Mouse (Mus musculus) embryonic facial prominence, embryonic 12.5 days (tissue): ENCODE measurements at regions not wholly inside any gene's neighbourhood (a gene's known extent, or its start where the extent isn't known, plus 50 kb on each side); places are given as distances from the start of the nearest gene placed in this dataset.

ENCODE experiments used
- ATAC-seq: fragments of 200-750 bp; cut with Nextera tagmentation; 2 replicates; pipeline ENCODE4 v1.8.0; 2017; ENCODE audit not compliant: insufficient number of reproducible peaks, insufficient read depth, low FRiP score, low TSS enrichment
- H3K27ac ChIP-seq: fragments of 300-500 bp; sonication (generic); 2 replicates; pipeline ENCODE4 v1.5.1; 2016; ENCODE audit warnings: mild to moderate bottlenecking
- H3K27me3 ChIP-seq: fragments of 300-500 bp; sonication (generic); 2 replicates; pipeline ENCODE4 v1.6.1; 2016; ENCODE audit warnings: mild to moderate bottlenecking, moderate library complexity
- H3K36me3 ChIP-seq: fragments of 300-500 bp; sonication (generic); 2 replicates; pipeline ENCODE4 v1.6.1; 2016; ENCODE audit warnings: mild to moderate bottlenecking
- H3K4me1 ChIP-seq: fragments of 300-500 bp; sonication (generic); 2 replicates; pipeline ENCODE4 v1.6.1; 2016
- H3K4me2 ChIP-seq: fragments of 300-500 bp; sonication (generic); replicated peaks from 2 replicates; pipeline ENCODE4 v1.6.1; 2016; ENCODE audit warnings: mild to moderate bottlenecking, moderate library complexity
- H3K4me3 ChIP-seq: fragments of 300-500 bp; sonication (generic); 2 replicates; pipeline ENCODE4 v1.5.1; 2016; ENCODE audit warnings: mild to moderate bottlenecking
- H3K9ac ChIP-seq: fragments of 300-500 bp; sonication (generic); 2 replicates; pipeline ENCODE4 v1.6.1; 2016; ENCODE audit warnings: mild to moderate bottlenecking, moderate library complexity
- H3K9me3 ChIP-seq: fragments of 300-500 bp; sonication (generic); 2 replicates; pipeline ENCODE4 v1.6.1; 2016; ENCODE audit warnings: mild to moderate bottlenecking, moderate library complexity
- WGBS: fragments of 180-500 bp; shearing (Covaris S2); methylation state at CpG from one replicate; pipeline ENCODE4 v1.1.7; 2016; 5-methylcytosine and 5-hydroxymethylcytosine counted together

- Histone ChIP-seq H3K9ac (no peak overlapping the region), H3K9me3 (no peaks in the 10 kb centered on the region), H3K27ac (no peak overlapping the region), H3K27me3 (no peaks in the 10 kb centered on the region), H3K4me2 (no peak overlapping the region), H3K4me3 (no peak overlapping the region), H3K36me3 (no peaks in the 10 kb centered on the region), H3K4me1 (no peaks in the 10 kb centered on the region)
- WGBS, result 61% methylated on average over 2 of the region's 2 CpGs
- ATAC-seq, result no peak
Measured at GRCm38 (mm10) chr5:33548800-33549199, 80.6 kb downstream of the Fam53a start.

- Histone ChIP-seq H3K27me3 (peaks cover 48% of the 10 kb centered on the region), H3K9ac (no peak overlapping the region), H3K4me3 (no peak overlapping the region), H3K36me3 (no peaks in the 10 kb centered on the region), H3K27ac (no peak overlapping the region), H3K4me2 (no peak overlapping the region), H3K9me3 (no peaks in the 10 kb centered on the region), H3K4me1 (no peaks in the 10 kb centered on the region)
- ATAC-seq, result no peak
- WGBS, result 21% methylated on average over 5 of the region's 5 CpGs
Measured at GRCm38 (mm10) chr5:33543372-33543771, 86.1 kb downstream of the Fam53a start.

GRCm38 (mm10) chr5:33542643-33543042, 86.8 kb downstream of the Fam53a start:
- peaks cover 55% of the 10 kb centered on the region for H3K27me3 ChIP-seq
- no peak overlapping the region for H3K4me2 ChIP-seq
- no peaks in the 10 kb centered on the region for H3K9me3 ChIP-seq
- no peak overlapping the region for H3K4me3 ChIP-seq
- H3K9ac ChIP-seq, result no peak overlapping the region
- no peaks in the 10 kb centered on the region for H3K36me3 ChIP-seq
- no peak for ATAC-seq
- 81% methylated on average over 3 of the region's 3 CpGs for WGBS
- no peak overlapping the region for H3K27ac ChIP-seq
- H3K4me1 ChIP-seq, result no peaks in the 10 kb centered on the region

- Histone ChIP-seq H3K27me3 (peaks cover 61% of the 10 kb centered on the region), H3K9me3 (no peaks in the 10 kb centered on the region), H3K9ac (no peak overlapping the region), H3K27ac (no peak overlapping the region), H3K4me1 (no peaks in the 10 kb centered on the region), H3K4me2 (no peak overlapping the region), H3K4me3 (no peak overlapping the region), H3K36me3 (no peaks in the 10 kb centered on the region)
- no peak for ATAC-seq
- 49% methylated on average over 11 of the region's 11 CpGs for WGBS
Measured at GRCm38 (mm10) chr5:33542000-33542554, 87.4 kb downstream of the Fam53a start.

- no peak for ATAC-seq
- H3K4me3 ChIP-seq, result no peak overlapping the region
- 42% methylated on average over 23 of the region's 23 CpGs for WGBS
- no peaks in the 10 kb centered on the region for H3K36me3 ChIP-seq
- H3K9ac ChIP-seq, result no peak overlapping the region
- H3K27me3 ChIP-seq, result peaks cover 79% of the 10 kb centered on the region
- H3K27ac ChIP-seq, result no peak overlapping the region
- H3K9me3 ChIP-seq, result no peaks in the 10 kb centered on the region
- H3K4me1 ChIP-seq, result peaks cover 1% of the 10 kb centered on the region
- no peak overlapping the region for H3K4me2 ChIP-seq
Measured at GRCm38 (mm10) chr5:33540259-33540658, 89.2 kb downstream of the Fam53a start.

GRCm38 (mm10) chr5:33537429-33537828, 92.0 kb downstream of the Fam53a start:
- Histone ChIP-seq H3K4me1 (peaks cover 11% of the 10 kb centered on the region), H3K27ac (no peak overlapping the region), H3K9ac (no peak overlapping the region), H3K4me3 (no peak overlapping the region), H3K4me2 (no peak overlapping the region), H3K27me3 (peaks cover 93% of the 10 kb centered on the region), H3K36me3 (no peaks in the 10 kb centered on the region), H3K9me3 (no peaks in the 10 kb centered on the region)
- WGBS, result 20% methylated on average over 8 of the region's 8 CpGs
- no peak for ATAC-seq

- no peak overlapping the region for H3K4me2 ChIP-seq
- H3K9me3 ChIP-seq, result no peaks in the 10 kb centered on the region
- H3K36me3 ChIP-seq, result no peaks in the 10 kb centered on the region
- ATAC-seq, result no peak
- H3K9ac ChIP-seq, result no peak overlapping the region
- H3K27me3 ChIP-seq, result peaks cover 89% of the 10 kb centered on the region
- WGBS, result 60% methylated on average over 4 of the region's 4 CpGs
- no peak overlapping the region for H3K4me3 ChIP-seq
- H3K27ac ChIP-seq, result no peak overlapping the region
- H3K4me1 ChIP-seq, result peaks cover 11% of the 10 kb centered on the region
Measured at GRCm38 (mm10) chr5:33537017-33537416, 92.4 kb downstream of the Fam53a start.

GRCm38 (mm10) chr5:33536261-33536660, 93.2 kb downstream of the Fam53a start:
- Histone ChIP-seq H3K4me2 (no peak overlapping the region), H3K9me3 (no peaks in the 10 kb centered on the region), H3K27me3 (peaks cover 88% of the 10 kb centered on the region), H3K27ac (no peak overlapping the region), H3K4me1 (peaks cover 11% of the 10 kb centered on the region), H3K9ac (no peak overlapping the region), H3K36me3 (no peaks in the 10 kb centered on the region), H3K4me3 (no peak overlapping the region)
- no peak for ATAC-seq
- 67% methylated on average over 4 of the region's 4 CpGs for WGBS

- H3K27ac ChIP-seq, result no peak overlapping the region
- 5% methylated on average over 21 of the region's 21 CpGs for WGBS
- H3K9me3 ChIP-seq, result no peaks in the 10 kb centered on the region
- no peaks in the 10 kb centered on the region for H3K36me3 ChIP-seq
- peaks cover 11% of the 10 kb centered on the region for H3K4me1 ChIP-seq
- ATAC-seq, result no peak
- H3K9ac ChIP-seq, result no peak overlapping the region
- peak overlapping the region; percentile 38 for H3K4me2 ChIP-seq
- peak overlapping the region; percentile 21; the same call in 1 of the 2 replicates for H3K4me3 ChIP-seq
- peaks cover 80% of the 10 kb centered on the region for H3K27me3 ChIP-seq
Measured at GRCm38 (mm10) chr5:33535145-33536010, 94.1 kb downstream of the Fam53a start.

GRCm38 (mm10) chr5:33534345-33534744, 95.1 kb downstream of the Fam53a start:
- no peak overlapping the region for H3K4me3 ChIP-seq
- H3K9ac ChIP-seq, result no peak overlapping the region
- peaks cover 74% of the 10 kb centered on the region for H3K27me3 ChIP-seq
- WGBS, result 5% methylated on average over 13 of the region's 13 CpGs
- H3K4me1 ChIP-seq, result peaks cover 16% of the 10 kb centered on the region
- peak overlapping the region; percentile 38 for H3K4me2 ChIP-seq
- H3K9me3 ChIP-seq, result no peaks in the 10 kb centered on the region
- no peak overlapping the region for H3K27ac ChIP-seq
- H3K36me3 ChIP-seq, result no peaks in the 10 kb centered on the region
- ATAC-seq, result no peak

- peaks cover 17% of the 10 kb centered on the region for H3K4me1 ChIP-seq
- H3K4me2 ChIP-seq, result no peak overlapping the region
- H3K4me3 ChIP-seq, result no peak overlapping the region
- H3K36me3 ChIP-seq, result no peaks in the 10 kb centered on the region
- no peaks in the 10 kb centered on the region for H3K9me3 ChIP-seq
- H3K9ac ChIP-seq, result no peak overlapping the region
- H3K27ac ChIP-seq, result no peak overlapping the region
- 84% methylated on average over 4 of the region's 4 CpGs for WGBS
- H3K27me3 ChIP-seq, result peaks cover 66% of the 10 kb centered on the region
- no peak for ATAC-seq
Measured at GRCm38 (mm10) chr5:33533185-33533584, 96.2 kb downstream of the Fam53a start.

GRCm38 (mm10) chr5:33531263-33531662, 97.5 kb upstream of the Nkx1-1 start:
- no peaks in the 10 kb centered on the region for H3K36me3 ChIP-seq
- no peak overlapping the region for H3K27ac ChIP-seq
- H3K4me3 ChIP-seq, result no peak overlapping the region
- peaks cover 17% of the 10 kb centered on the region for H3K4me1 ChIP-seq
- peaks cover 47% of the 10 kb centered on the region for H3K27me3 ChIP-seq
- 83% methylated on average over 1 of the region's 1 CpGs for WGBS
- no peak overlapping the region for H3K9ac ChIP-seq
- ATAC-seq, result no peak
- no peaks in the 10 kb centered on the region for H3K9me3 ChIP-seq
- H3K4me2 ChIP-seq, result no peak overlapping the region
